Mouse (Mus musculus) G1E (cell line): ENCODE measurements around the gene Pla2g2c.

Source experiments
- CTCF ChIP-seq: IDR thresholded peaks from 2 replicates; pipeline ENCODE4 v1.5.1; 2012; ENCODE audit warnings: low read depth, low read length, inconsistent platforms, mixed read lengths
- GATA1 ChIP-seq: IDR thresholded peaks from 2 replicates; pipeline ENCODE4 v1.6.1; 2012; ENCODE audit warnings: borderline replicate concordance, low read length, inconsistent platforms, mixed read lengths
- TAL1 ChIP-seq: conservative IDR thresholded peaks from 2 replicates; pipeline ENCODE4 v1.6.1; 2012; ENCODE audit warnings: low read depth, low read length, inconsistent platforms, mixed read lengths

- TF ChIP-seq GATA1 (no peak), CTCF (no peak), TAL1 (no peak)
Measured at GRCm38 (mm10) chr4:138697166-138697860, 27.3 kb upstream of the Pla2g2c start.
